Mouse (Mus musculus) limb, embryonic 15.5 days (tissue): ENCODE measurements at regions not wholly inside any gene's neighbourhood (a gene's known extent, or its start where the extent isn't known, plus 50 kb on each side); places are given as distances from the start of the nearest gene placed in this dataset.

ENCODE experiments used
- ATAC-seq: fragments of 200-750 bp; cut with Nextera tagmentation; 2 replicates; pipeline ENCODE4 v1.8.0; 2017; ENCODE audit warnings: low read depth, moderate TSS enrichment; ENCODE audit not compliant: insufficient number of reproducible peaks, low FRiP score, low TSS enrichment
- H3K27ac ChIP-seq: fragments of 300-500 bp; sonication (generic); 2 replicates; pipeline ENCODE4 v1.5.1; 2015; ENCODE audit warnings: moderate library complexity, mild to moderate bottlenecking, inconsistent platforms
- H3K27me3 ChIP-seq: fragments of 300-500 bp; sonication (generic); 2 replicates; pipeline ENCODE4 v1.6.1; 2015; ENCODE audit warnings: inconsistent platforms
- H3K36me3 ChIP-seq: fragments of 300-500 bp; sonication (generic); 2 replicates; pipeline ENCODE4 v1.6.1; 2015; ENCODE audit warnings: inconsistent platforms
- H3K4me1 ChIP-seq: fragments of 300-500 bp; sonication (generic); 2 replicates; pipeline ENCODE4 v1.6.1; 2015; ENCODE audit warnings: inconsistent platforms
- H3K4me2 ChIP-seq: fragments of 300-500 bp; sonication (generic); 2 replicates; pipeline ENCODE4 v1.6.1; 2015; ENCODE audit warnings: mild to moderate bottlenecking, inconsistent platforms
- H3K4me3 ChIP-seq: fragments of 300-500 bp; sonication (generic); 2 replicates; pipeline ENCODE4 v1.5.1; 2015; ENCODE audit warnings: mild to moderate bottlenecking, inconsistent platforms
- H3K9ac ChIP-seq: fragments of 300-500 bp; sonication (generic); 2 replicates; pipeline ENCODE4 v1.6.1; 2015; ENCODE audit warnings: inconsistent platforms
- H3K9me3 ChIP-seq: fragments of 300-500 bp; sonication (generic); 2 replicates; pipeline ENCODE4 v1.6.1; 2016; ENCODE audit warnings: inconsistent platforms
- WGBS: fragments of 180-500 bp; shearing (Covaris S2); methylation state at CpG from one replicate; pipeline ENCODE4 v1.1.7; 2015; 5-methylcytosine and 5-hydroxymethylcytosine counted together

DNA sequence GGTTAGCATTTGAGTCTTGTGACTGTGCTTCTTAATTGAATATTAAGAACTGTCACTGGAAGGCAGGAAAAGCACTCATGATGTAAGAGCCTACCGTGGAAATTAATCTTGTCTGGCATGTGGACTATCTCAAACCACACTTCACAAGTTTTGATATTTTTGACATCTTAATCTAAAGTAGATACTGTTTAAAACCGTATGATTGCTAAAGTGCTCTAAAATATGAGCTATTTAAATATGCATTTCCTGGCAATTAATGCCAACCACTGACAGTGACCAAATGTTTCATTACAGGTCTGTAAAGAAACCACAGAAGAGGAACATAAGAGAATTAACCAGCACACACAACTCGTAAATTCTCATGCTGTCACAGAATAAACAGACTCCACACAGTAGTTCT is 576.0 kb downstream of the Efna5 start:
- Histone ChIP-seq H3K4me2 (no peak overlapping the region), H3K27ac (no peak overlapping the region), H3K4me1 (no peaks in the 10 kb centered on the region), H3K4me3 (no peak overlapping the region), H3K9ac (no peak overlapping the region), H3K36me3 (no peaks in the 10 kb centered on the region), H3K9me3 (no peaks in the 10 kb centered on the region), H3K27me3 (no peaks in the 10 kb centered on the region)
- no peak for ATAC-seq
- WGBS: 51% methylated on average over 3 of the region's 3 CpGs

DNA sequence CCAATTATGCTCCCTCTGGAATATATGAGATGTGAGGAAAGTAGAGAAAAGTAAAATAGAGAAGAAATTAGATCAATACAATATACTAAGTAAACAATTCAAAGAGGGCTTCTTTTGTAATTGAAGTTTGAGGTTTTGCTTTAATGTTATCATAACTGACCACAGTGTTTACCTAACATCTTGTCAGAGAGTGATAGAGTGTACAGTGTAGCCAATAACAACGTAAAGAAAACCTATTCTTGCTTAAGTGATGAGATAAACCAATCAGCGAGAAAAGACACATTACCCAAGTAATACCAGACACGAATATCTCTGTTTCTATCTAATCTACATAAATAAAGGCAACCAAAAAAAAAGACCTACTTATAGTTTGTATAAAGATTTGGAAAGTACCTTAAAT is 577.0 kb downstream of the Efna5 start:
- WGBS: 92% methylated on average over 3 of the region's 3 CpGs
- H3K4me2 ChIP-seq: no peak overlapping the region

DNA sequence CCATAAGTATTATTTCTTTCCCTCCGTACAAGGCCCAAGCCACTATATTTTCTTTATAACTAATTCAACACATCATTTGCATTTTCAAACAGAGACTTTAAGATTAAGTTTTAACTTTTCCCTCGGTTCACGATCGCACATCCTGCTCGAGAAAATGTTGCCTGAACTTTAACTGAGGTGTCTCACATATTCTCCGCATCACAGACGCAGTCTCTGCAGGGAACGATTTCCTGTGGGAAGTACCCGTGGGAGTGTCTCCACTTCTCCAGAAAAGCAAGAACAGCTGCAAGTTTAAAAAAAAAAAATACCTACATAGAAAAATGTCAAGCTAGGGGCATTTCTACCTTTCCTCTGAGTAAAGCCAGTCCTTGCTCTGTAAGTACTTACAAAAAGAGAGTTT is 581.2 kb downstream of the Efna5 start:
- whole genome bisulfite sequencing: 27% methylated on average over 9 of the region's 9 CpGs

More for the DNA sequence above, 577.0 kb downstream of the Efna5 start:
- H3K9me3 ChIP-seq: no peaks in the 10 kb centered on the region
- H3K27me3 ChIP-seq: no peaks in the 10 kb centered on the region
- H3K9ac ChIP-seq: no peak overlapping the region
- no peak overlapping the region for H3K27ac ChIP-seq
- no peak overlapping the region for H3K4me3 ChIP-seq
- H3K4me1 ChIP-seq: no peaks in the 10 kb centered on the region
- no peak for ATAC-seq
- no peaks in the 10 kb centered on the region for H3K36me3 ChIP-seq

DNA sequence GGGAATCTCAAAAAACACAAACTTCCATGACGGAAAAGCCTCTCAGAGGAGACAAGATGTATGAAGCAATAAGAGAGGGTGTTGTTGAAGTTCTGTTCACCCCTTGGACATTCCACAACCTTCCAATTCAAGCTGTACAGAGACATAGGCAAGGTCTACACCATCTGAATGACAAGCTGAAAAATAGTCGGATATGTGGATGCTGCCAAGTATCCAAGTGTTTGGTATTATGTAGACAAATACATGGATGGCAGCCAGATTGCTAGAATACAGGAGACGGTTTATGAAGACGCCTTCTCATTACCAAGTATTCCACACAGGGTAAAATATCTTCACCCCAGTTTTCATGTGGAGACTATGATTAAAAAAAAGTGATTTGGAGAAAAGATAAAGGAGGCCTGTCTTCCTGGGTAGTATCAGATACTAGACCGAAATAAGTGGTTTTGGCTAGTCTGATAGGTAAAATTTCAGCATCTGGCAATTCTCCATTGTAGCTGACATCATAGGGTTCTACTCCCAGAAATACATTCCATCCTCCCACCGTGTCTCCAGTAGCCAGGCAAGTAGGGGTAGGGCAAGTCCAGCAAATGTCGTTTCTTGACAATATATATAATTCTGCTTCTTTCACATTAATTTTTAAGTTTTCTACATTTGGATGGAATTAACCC is 583.6 kb downstream of the Efna5 start:
- 48% methylated on average over 7 of the region's 7 CpGs for WGBS
- H3K27me3 ChIP-seq: no peaks in the 10 kb centered on the region
- no peak overlapping the region for H3K27ac ChIP-seq
- H3K4me1 ChIP-seq: no peaks in the 10 kb centered on the region
- no peak overlapping the region for H3K4me3 ChIP-seq
- no peak overlapping the region for H3K4me2 ChIP-seq
- no peak overlapping the region for H3K9ac ChIP-seq
- H3K36me3 ChIP-seq: no peaks in the 10 kb centered on the region
- ATAC-seq: no peak
- H3K9me3 ChIP-seq: no peaks in the 10 kb centered on the region

More for the DNA sequence above, 581.2 kb downstream of the Efna5 start:
- no peaks in the 10 kb centered on the region for H3K9me3 ChIP-seq
- H3K4me2 ChIP-seq: no peak overlapping the region
- no peaks in the 10 kb centered on the region for H3K4me1 ChIP-seq
- H3K4me3 ChIP-seq: no peak overlapping the region
- H3K9ac ChIP-seq: no peak overlapping the region
- H3K27me3 ChIP-seq: no peaks in the 10 kb centered on the region
- no peaks in the 10 kb centered on the region for H3K36me3 ChIP-seq
- no peak for ATAC-seq
- H3K27ac ChIP-seq: no peak overlapping the region

DNA sequence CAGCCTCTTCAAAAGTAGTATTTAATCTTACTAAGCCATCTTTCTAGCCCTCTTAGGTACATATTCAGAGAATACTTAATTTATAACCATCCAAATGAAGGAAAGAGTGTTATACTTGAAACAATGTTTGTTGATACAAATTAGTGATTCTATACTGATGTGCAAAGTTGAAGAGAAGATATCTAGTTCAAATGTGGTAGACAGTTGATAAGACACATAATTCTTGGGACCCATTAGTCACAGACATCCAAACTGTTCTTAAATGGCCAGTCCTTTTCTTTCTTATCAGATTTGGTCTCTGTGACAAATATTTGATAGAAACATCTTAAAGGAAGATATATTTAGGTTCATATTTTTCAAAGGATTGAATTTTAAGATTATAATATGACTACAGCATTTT is 585.7 kb downstream of the Efna5 start:
- no peak overlapping the region for H3K4me3 ChIP-seq
- no peak for ATAC-seq
- H3K9ac ChIP-seq: no peak overlapping the region
- no peaks in the 10 kb centered on the region for H3K4me1 ChIP-seq
- H3K27ac ChIP-seq: no peak overlapping the region
- no peak overlapping the region for H3K4me2 ChIP-seq
- H3K27me3 ChIP-seq: no peaks in the 10 kb centered on the region
- no peaks in the 10 kb centered on the region for H3K9me3 ChIP-seq
- no peaks in the 10 kb centered on the region for H3K36me3 ChIP-seq

DNA sequence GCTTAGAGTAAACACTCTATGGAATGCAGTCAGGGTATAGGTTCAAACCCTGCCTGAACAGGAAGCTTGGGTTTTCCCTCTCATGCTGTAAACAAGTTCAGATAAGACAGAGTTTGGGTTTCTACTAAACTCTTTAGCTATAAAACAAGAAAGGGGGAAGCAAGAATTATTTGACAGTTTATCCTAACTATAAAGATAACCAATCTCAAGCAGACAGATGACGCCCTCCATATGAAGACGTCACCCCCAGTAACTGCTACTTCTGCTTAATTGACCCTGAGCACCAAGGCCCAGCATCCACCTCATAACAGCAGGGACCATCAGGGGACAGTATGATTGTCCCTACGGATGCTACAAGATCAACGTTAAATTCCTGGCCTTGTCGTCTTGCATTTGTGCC is 588.4 kb downstream of the Efna5 start:
- no peaks in the 10 kb centered on the region for H3K4me1 ChIP-seq
- H3K4me3 ChIP-seq: no peak overlapping the region
- H3K27me3 ChIP-seq: no peaks in the 10 kb centered on the region
- H3K4me2 ChIP-seq: no peak overlapping the region
- no peaks in the 10 kb centered on the region for H3K9me3 ChIP-seq
- H3K9ac ChIP-seq: no peak overlapping the region
- WGBS: 77% methylated on average over 5 of the region's 5 CpGs
- no peaks in the 10 kb centered on the region for H3K36me3 ChIP-seq
- H3K27ac ChIP-seq: no peak overlapping the region
- no peak for ATAC-seq

DNA sequence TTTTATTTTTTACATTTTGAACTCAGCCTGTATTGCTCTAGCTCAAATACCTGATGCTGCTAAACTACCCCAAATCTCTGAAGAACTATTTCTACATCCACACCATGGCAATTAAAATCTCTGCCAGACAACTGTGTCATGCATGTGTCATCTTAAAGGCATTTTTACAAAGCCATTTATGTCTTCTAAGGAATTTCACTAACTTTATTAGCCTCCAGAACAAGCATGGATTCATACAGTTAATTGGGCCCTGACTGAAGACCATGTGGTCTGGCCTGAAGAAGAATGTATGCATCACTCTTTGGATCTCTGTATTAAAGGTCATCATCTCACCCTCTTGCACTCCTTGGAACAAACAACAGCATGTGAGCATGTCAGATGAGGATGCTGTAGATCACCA is 593.5 kb downstream of the Efna5 start:
- no peak overlapping the region for H3K9ac ChIP-seq
- no peak overlapping the region for H3K4me2 ChIP-seq
- no peaks in the 10 kb centered on the region for H3K4me1 ChIP-seq
- H3K27ac ChIP-seq: no peak overlapping the region
- no peak overlapping the region for H3K4me3 ChIP-seq
- no peaks in the 10 kb centered on the region for H3K36me3 ChIP-seq
- no peaks in the 10 kb centered on the region for H3K27me3 ChIP-seq
- ATAC-seq: no peak
- no peaks in the 10 kb centered on the region for H3K9me3 ChIP-seq

DNA sequence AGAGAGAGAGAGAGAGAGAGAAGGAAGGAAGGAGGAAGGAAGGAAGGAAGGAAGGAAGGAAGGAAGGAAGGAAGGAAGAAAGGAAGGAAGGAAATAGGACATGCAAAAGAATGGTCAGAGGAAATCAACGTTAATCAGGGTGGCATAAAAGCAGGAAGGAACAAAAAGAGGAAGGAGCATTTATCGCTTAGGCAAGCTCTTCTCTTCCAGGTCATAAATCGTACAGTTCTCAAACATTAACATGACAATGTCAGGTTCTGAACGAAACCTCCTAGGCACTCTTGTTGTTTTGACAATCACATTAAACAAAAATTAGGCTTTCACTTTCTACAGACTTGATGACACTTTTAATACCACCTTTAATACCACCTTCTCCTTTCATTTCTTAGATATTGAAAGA is 594.0 kb downstream of the Efna5 start:
- no peak overlapping the region for H3K4me2 ChIP-seq
- no peak for ATAC-seq
- no peak overlapping the region for H3K27ac ChIP-seq

DNA sequence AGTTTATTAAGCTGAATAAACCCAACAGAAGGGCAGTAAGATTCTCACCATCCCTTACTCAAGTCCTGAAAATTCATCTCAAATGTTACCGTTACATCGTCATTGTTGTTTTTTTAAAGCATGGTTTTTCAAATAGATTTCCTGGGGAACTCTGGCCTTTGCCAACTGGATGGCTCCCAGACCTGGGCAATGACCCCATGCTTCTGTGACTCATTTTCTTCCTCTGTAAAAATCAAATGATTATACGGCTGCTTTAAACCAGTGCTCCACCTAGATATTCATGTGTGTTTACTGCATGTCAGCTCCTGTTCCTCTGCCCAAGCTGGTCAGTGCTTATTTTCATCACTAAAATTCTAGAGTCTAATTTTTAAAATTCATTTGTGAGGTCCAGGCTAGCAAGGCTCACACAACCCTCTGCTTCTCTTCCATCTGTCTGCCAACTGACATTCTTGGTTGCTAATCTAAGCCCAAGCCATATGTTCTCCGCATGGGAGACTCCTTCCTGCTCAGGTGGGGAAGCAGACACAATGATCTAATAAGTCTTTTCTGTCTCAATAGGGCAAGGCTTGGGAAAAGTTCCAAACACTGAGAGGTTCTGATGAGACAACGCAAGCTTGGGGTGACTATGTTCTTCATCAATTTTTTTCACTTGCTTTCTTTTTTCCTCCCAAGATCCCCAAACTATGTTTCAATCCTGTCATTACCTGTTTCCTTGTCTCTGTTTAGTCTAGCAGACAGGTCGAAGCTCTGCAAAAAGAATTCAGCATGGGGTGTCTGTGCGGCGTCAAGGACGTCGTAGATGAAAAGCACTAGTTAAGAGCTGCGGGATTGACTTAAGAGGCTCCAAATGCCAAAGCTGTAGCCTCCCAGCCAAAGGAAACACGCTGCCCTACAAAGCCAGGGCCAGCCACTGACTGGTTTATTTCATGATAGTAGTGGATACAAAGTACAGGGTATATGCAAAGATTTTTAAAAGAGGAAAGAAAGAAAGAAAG is 594.7 kb downstream of the Efna5 start:
- H3K9me3 ChIP-seq: no peaks in the 10 kb centered on the region
- no peak overlapping the region for H3K4me3 ChIP-seq
- H3K27me3 ChIP-seq: no peaks in the 10 kb centered on the region
- no peak overlapping the region for H3K4me2 ChIP-seq
- no peak overlapping the region for H3K9ac ChIP-seq
- no peak overlapping the region for H3K27ac ChIP-seq
- H3K36me3 ChIP-seq: no peaks in the 10 kb centered on the region
- no peak for ATAC-seq
- H3K4me1 ChIP-seq: no peaks in the 10 kb centered on the region
- 47% methylated on average over 12 of the region's 12 CpGs for WGBS

More for the DNA sequence above, 594.0 kb downstream of the Efna5 start:
- WGBS: 67% methylated on average over 4 of the region's 4 CpGs
- Histone ChIP-seq H3K9ac (no peak overlapping the region), H3K9me3 (no peaks in the 10 kb centered on the region), H3K27me3 (no peaks in the 10 kb centered on the region), H3K4me3 (no peak overlapping the region), H3K36me3 (no peaks in the 10 kb centered on the region), H3K4me1 (no peaks in the 10 kb centered on the region)

DNA sequence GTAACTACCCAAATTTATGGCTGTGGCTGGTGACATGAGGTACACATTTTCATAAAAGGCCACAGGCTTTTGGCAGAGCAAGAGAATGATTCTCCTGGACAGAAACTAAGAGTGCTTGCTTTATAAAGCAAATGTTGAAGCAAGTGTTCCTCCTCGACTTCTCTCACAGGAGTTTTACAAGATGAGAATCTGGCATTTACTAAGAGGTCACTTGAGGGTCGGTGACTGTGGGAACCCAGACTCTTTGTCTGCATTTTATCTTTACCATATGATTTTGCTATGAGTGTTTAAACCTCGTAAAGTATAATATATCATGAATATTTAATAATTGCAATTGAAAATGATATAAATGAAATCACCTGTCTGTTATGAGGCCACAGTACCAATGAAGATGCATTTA is 600.9 kb downstream of the Efna5 start:
- H3K27me3 ChIP-seq: no peaks in the 10 kb centered on the region
- no peak overlapping the region for H3K4me2 ChIP-seq
- ATAC-seq: no peak
- WGBS: 30% methylated on average over 3 of the region's 3 CpGs
- no peak overlapping the region for H3K4me3 ChIP-seq
- H3K9me3 ChIP-seq: no peaks in the 10 kb centered on the region
- H3K4me1 ChIP-seq: 0 out of 2 replicates have a peak, but pooled peaks cover 5% of the 10 kb centered on the region
- no peaks in the 10 kb centered on the region for H3K36me3 ChIP-seq
- no peak overlapping the region for H3K9ac ChIP-seq
- H3K27ac ChIP-seq: no peak overlapping the region

DNA sequence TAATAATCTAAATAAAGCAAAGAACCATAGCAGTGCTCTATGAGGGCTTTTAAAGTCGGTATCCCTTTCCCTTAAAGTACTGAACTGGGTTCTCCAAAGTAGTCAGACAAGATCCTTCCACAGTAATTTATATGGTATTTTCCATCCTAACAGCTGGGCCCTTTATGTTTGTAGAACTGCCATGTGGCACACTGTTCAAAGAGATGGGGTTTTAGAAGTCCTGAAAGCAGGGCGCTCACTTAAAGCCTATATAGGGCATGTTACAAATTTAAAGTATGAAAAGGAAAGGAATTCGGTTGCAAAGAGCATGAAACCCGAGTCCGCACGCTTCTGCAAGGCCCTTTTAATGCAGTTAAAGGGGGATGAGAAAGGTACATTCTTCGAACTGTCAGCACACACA is 609.7 kb downstream of the Efna5 start:
- Histone ChIP-seq H3K4me3 (no peak overlapping the region), H3K9me3 (no peaks in the 10 kb centered on the region), H3K27ac (no peak overlapping the region), H3K4me2 (no peak overlapping the region), H3K4me1 (no peaks in the 10 kb centered on the region), H3K27me3 (no peaks in the 10 kb centered on the region), H3K9ac (no peak overlapping the region), H3K36me3 (no peaks in the 10 kb centered on the region)
- 38% methylated on average over 7 of the region's 7 CpGs for WGBS
- no peak for ATAC-seq

DNA sequence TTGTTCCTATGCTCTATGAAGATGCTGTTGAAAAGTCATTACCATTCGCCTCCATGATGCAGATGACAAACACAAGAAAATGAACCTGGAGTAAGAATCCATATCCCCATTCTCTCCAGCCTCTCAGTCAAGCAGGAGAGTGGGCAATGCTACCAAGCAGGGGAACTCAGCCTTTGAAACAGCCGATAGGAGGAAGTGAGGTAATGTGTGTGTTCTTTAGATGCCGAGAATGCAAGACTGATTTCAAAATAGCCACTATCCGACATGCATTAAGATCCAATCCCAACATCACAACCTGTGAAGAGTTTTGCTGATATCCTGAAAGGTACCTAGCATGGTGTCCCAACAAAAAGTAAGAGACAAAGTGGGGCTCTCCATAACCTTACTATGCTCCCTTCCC is 611.8 kb downstream of the Efna5 start:
- no peak overlapping the region for H3K27ac ChIP-seq
- H3K4me2 ChIP-seq: no peak overlapping the region
- no peaks in the 10 kb centered on the region for H3K27me3 ChIP-seq
- H3K9me3 ChIP-seq: no peaks in the 10 kb centered on the region
- H3K4me3 ChIP-seq: no peak overlapping the region
- no peaks in the 10 kb centered on the region for H3K36me3 ChIP-seq
- H3K9ac ChIP-seq: no peak overlapping the region
- H3K4me1 ChIP-seq: no peaks in the 10 kb centered on the region
- WGBS: 88% methylated on average over 4 of the region's 4 CpGs
- ATAC-seq: no peak
